In genomic region chr15:9690845-9691244, GRCm38 (mm10) we compare ENCODE assay signal across 25 mouse cellular contexts. TPM values are rescaled to one million over a fixed set of nuclear protein-coding genes. Genes with fewer than 3 reads are reported as not detected.
DNase-seq lines count a peak whose midpoint lies in the region; ATAC-seq and TF ChIP-seq lines count a peak whose summit lies in the region.
"Had no signal": no experiment of that assay in that cellular context is flagged by ENCODE, and none has a peak within 500 bp of the region (broad histone marks: within the 10 kb centered on the region; RNA-seq: fewer than 3 reads in every experiment).

No protein-coding gene starts in this region.

- DNase-seq in CH12.LX (ENCODE audit: extremely low read depth) = no peak
- no peak for DNase-seq in ES-E14 (ENCODE audit: low read depth, low spot score)
- no peak for DNase-seq in MEL (ENCODE audit: low read depth, low spot score)
- no peak for DNase-seq in right cerebral cortex, postnatal 36 days (ENCODE audit: low spot score in 2 of 2)
- no peak for DNase-seq in lung, adult 18-20 months
- DNase-seq: adrenal gland, adult 2 months; adrenal gland, adult 8-10 months; adrenal gland, postnatal 10 days; adrenal gland, postnatal 14 days; adrenal gland, postnatal 25 days; adrenal gland, postnatal 36 days; B cell, adult 2 months; cerebellum, adult 11 months; cerebellum, adult 11-12 months; cerebellum, adult 18-20 months; cerebellum, adult 2 months; cerebellum, adult 8-10 months; cerebellum, adult 9-10 months; cerebellum, adult 9-11 months had no signal

- TF ChIP-seq CTCF in CH12.LX (conservative IDR thresholded peaks at IDR 0.05 in 1 of 2, IDR thresholded peaks at IDR 0.05 in 1 of 2; ENCODE audit: low read depth in 2 of 2, low read length in 2 of 2) (no peak), MEL (IDR thresholded peaks at IDR 0.05 in 2 of 3, conservative IDR thresholded peaks at IDR 0.05 in 1 of 3; ENCODE audit: control insufficient read depth in 1 of 3, insufficient read depth in 1 of 3, low read depth in 2 of 3, low read length in 3 of 3, poor library complexity in 1 of 3, severe bottlenecking in 1 of 3) (no peak)

- H3K27ac ChIP-seq in CH12.LX (ENCODE audit: insufficient read depth, low read depth) (no peak overlapping the region), ES-E14 (ENCODE audit: insufficient read depth, low read depth, low read length, poor library complexity, severe bottlenecking) (no peak overlapping the region), MEL (ENCODE audit: control insufficient read depth, low read depth, low read length) (no peak overlapping the region)

- H3K79me2 ChIP-seq in CH12.LX (replicated peaks; ENCODE audit: control insufficient read depth, extremely low read depth, insufficient read depth, poor library complexity, severe bottlenecking) = no peaks in the 10 kb centered on the region
- no peaks in the 10 kb centered on the region for H3K79me2 ChIP-seq in MEL (ENCODE audit: control insufficient read depth, insufficient read depth, low read length, poor library complexity)

- no peak overlapping the region for H3K4me2 ChIP-seq in CH12.LX (ENCODE audit: insufficient read depth, low read depth, poor library complexity, severe bottlenecking)

- no peak overlapping the region for H3K4me3 ChIP-seq in CH12.LX (replicated peaks in 1 of 3; ENCODE audit: low read depth in 2 of 3, low read length in 2 of 3, poor library complexity in 1 of 3)
- no peak overlapping the region for H3K4me3 ChIP-seq in ES-E14 (ENCODE audit: insufficient read depth in 1 of 2, low read depth in 1 of 2, low read length in 2 of 2, poor library complexity in 1 of 2, severe bottlenecking in 1 of 2)
- H3K4me3 ChIP-seq in MEL (ENCODE audit: control insufficient read depth in 1 of 2, insufficient read depth in 1 of 2, low read depth in 2 of 2, low read length in 2 of 2) = no peak overlapping the region

- H3K9ac ChIP-seq in CH12.LX (ENCODE audit: insufficient read depth, low read depth) = no peak overlapping the region
- H3K9ac ChIP-seq in ES-E14 (ENCODE audit: insufficient read depth, low read depth, low read length, poor library complexity, severe bottlenecking) = no peak overlapping the region
- no peak overlapping the region for H3K9ac ChIP-seq in MEL (ENCODE audit: control insufficient read depth, low read depth, low read length, poor library complexity, severe bottlenecking)

- no peaks in the 10 kb centered on the region for H3K36me3 ChIP-seq in CH12.LX (replicated peaks in 1 of 2; ENCODE audit: control insufficient read depth in 1 of 2, insufficient read depth in 1 of 2, low read length in 1 of 2)
- H3K36me3 ChIP-seq in ES-E14 (ENCODE audit: control insufficient read depth, insufficient read depth, low read length, poor library complexity, severe bottlenecking) = no peaks in the 10 kb centered on the region
- H3K36me3 ChIP-seq in MEL (ENCODE audit: control insufficient read depth in 1 of 2, insufficient read depth in 2 of 2, low read length in 2 of 2) = peaks cover 0 to 19% of the 10 kb centered on the region in 2 experiments; a peak in 2 of 4 replicates
- H3K36me3 ChIP-seq: G1E had no signal

- TF ChIP-seq POLR2A in CH12.LX (IDR thresholded peaks at IDR 0.05; ENCODE audit: low read depth, low read length) = no peak
- no peak for TF ChIP-seq POLR2A in MEL (IDR thresholded peaks at IDR 0.05; ENCODE audit: control insufficient read depth in 1 of 2, insufficient read depth in 1 of 2, low read depth in 1 of 2, low read length in 2 of 2, poor library complexity in 1 of 2)

- in situ Hi-C loops in CH12.LX (cut with MboI; ENCODE audit: low pct_ligation_motif_present, low pct_unique_long_range_greater_than_20kb, low sequenced_read_pairs) (no loop called here), ES-E14 (cut with MboI; ENCODE audit: low sequenced_read_pairs in 2 of 2, unreplicated experiment in 2 of 2) (no loop called here)

- no peak for ATAC-seq in cerebellum, adult (ENCODE audit: insufficient number of reproducible peaks, low FRiP score, low TSS enrichment)
- ATAC-seq: activated CD4-positive, CD25-positive, alpha-beta regulatory T cell, adult 4 months; CD4-positive, CD25-positive, alpha-beta regulatory T cell, adult 4 months; Patski had no signal

- TF ChIP-seq RAD21 in CH12.LX (IDR thresholded peaks at IDR 0.05; ENCODE audit: low read depth, low read length) (no peak), MEL (IDR thresholded peaks at IDR 0.05; ENCODE audit: low read depth, low read length) (no peak)

- no peaks in the 10 kb centered on the region for H3K9me3 ChIP-seq in CH12.LX (replicated peaks; ENCODE audit: low read length)
- no peaks in the 10 kb centered on the region for H3K9me3 ChIP-seq in ES-E14 (ENCODE audit: control insufficient read depth, insufficient read depth, low read depth, low read length)
- no peaks in the 10 kb centered on the region for H3K9me3 ChIP-seq in MEL (replicated peaks; ENCODE audit: insufficient read depth, low read length)
- H3K9me3 ChIP-seq: G1E had no signal

- dilution Hi-C loops in CH12.LX (cut with MboI; ENCODE audit: extremely low pct_ligation_motif_present, extremely low pct_unique_long_range_greater_than_20kb, low sequenced_read_pairs) = no loop called here

- TF ChIP-seq EP300 in CH12.LX (IDR thresholded peaks at IDR 0.05; ENCODE audit: low read length) = no peak
- no peak for TF ChIP-seq EP300 in MEL (IDR thresholded peaks at IDR 0.05; ENCODE audit: low read depth in 1 of 2, low read length in 2 of 2)

- H3K4me1 ChIP-seq in CH12.LX (ENCODE audit: control insufficient read depth in 1 of 2, insufficient read depth in 2 of 2) (no peaks in the 10 kb centered on the region), ES-E14 (ENCODE audit: control insufficient read depth in 2 of 2, insufficient read depth in 2 of 2, low read length in 2 of 2, poor library complexity in 1 of 2) (no peaks in the 10 kb centered on the region), MEL (ENCODE audit: control insufficient read depth in 1 of 2, insufficient read depth in 2 of 2, low read length in 2 of 2) (peaks cover 8 to 12% of the 10 kb centered on the region in 2 experiments; a peak in 3 of 4 replicates)

- H3K27me3 ChIP-seq in CH12.LX (replicated peaks) (no peaks in the 10 kb centered on the region), MEL (ENCODE audit: control insufficient read depth in 1 of 2, insufficient read depth in 2 of 2, low read length in 2 of 2) (no peaks in the 10 kb centered on the region)

TF ChIP-seq in CH12.LX, 34 proteins besides CTCF, POLR2A, EP300 and RAD21:
- no peak for TF ChIP-seq ELF1 (IDR thresholded peaks at IDR 0.05; ENCODE audit: low read depth, low read length)
- no peak for TF ChIP-seq JUN (IDR thresholded peaks at IDR 0.05; ENCODE audit: insufficient read depth, low read depth, low read length)
- TF ChIP-seq MAX (IDR thresholded peaks at IDR 0.05; ENCODE audit: low read length) = no peak
- TF ChIP-seq NELFE (IDR thresholded peaks at IDR 0.05; ENCODE audit: low read depth, low read length) = no peak
- TF ChIP-seq HCFC1 (IDR thresholded peaks at IDR 0.05; ENCODE audit: low read depth, low read length) = no peak
- TF ChIP-seq GABPA (IDR thresholded peaks at IDR 0.05; ENCODE audit: insufficient replicate concordance, low read depth, low read length) = no peak
- no peak for TF ChIP-seq MEF2A (IDR thresholded peaks at IDR 0.05; ENCODE audit: borderline replicate concordance, low read depth, low read length)
- no peak for TF ChIP-seq POLR2AphosphoS2 (IDR thresholded peaks at IDR 0.05; ENCODE audit: low read depth, low read length)
- TF ChIP-seq MAFK (IDR thresholded peaks at IDR 0.05; ENCODE audit: insufficient replicate concordance, low read length) = peak; percentile 68

TF ChIP-seq in ES-E14, 5 proteins besides CTCF, POLR2A, EP300 and RAD21:
- TF ChIP-seq CHD2 (IDR thresholded peaks at IDR 0.05; ENCODE audit: low read depth, low read length) (no peak), ZC3H11A (IDR thresholded peaks at IDR 0.05; ENCODE audit: borderline replicate concordance, low read depth, low read length) (no peak), MAFK (IDR thresholded peaks at IDR 0.05; ENCODE audit: insufficient read depth, low read depth, low read length) (peak; percentile 44; the same call in 1 of the 2 replicates)

TF ChIP-seq in MEL, 35 proteins besides CTCF, POLR2A, EP300 and RAD21:
- no peak for TF ChIP-seq TCF12 (IDR thresholded peaks at IDR 0.05; ENCODE audit: low read depth, low read length)
- no peak for TF ChIP-seq MEF2A (IDR thresholded peaks at IDR 0.05; ENCODE audit: extremely low read depth, insufficient replicate concordance, low read depth, low read length, poor library complexity, severe bottlenecking)
- no peak for TF ChIP-seq ELF1 (IDR thresholded peaks at IDR 0.05; ENCODE audit: low read depth, low read length)
- peak; percentile 90; the same call in 1 of the 2 replicates for TF ChIP-seq MAFK (IDR thresholded peaks at IDR 0.05; ENCODE audit: borderline replicate concordance, low read depth, low read length)
- no peak for TF ChIP-seq SIN3A (IDR thresholded peaks at IDR 0.05; ENCODE audit: low read length)

RNA-seq across cellular contexts. Expression of gene Spef2, which starts 57.8 kb away (rescaled TPM):
- total RNA-seq in CH12.LX (2012; rRNA removed) (0.38 and 0.51 TPM in 2 replicates), CH12.LX (2014; rRNA removed) (1.2 and 1.5 TPM in 2 replicates), ES-E14 (2012; rRNA removed) (0.31 and 0.37 TPM in 2 replicates), MEL (2012; rRNA removed) (0.08 TPM in 1 of 2 replicates, not detected in the other)
- polyA plus RNA-seq in CH12.LX (2012; ENCODE audit: insufficient read length, low read depth) (1.2 and 1.4 TPM in 2 replicates), MEL (2012; ENCODE audit: insufficient read depth in 1 of 2, insufficient read length in 2 of 2, low read depth in 1 of 2, low replicate concordance in 2 of 2, missing spikeins in 1 of 2) (not detected)
- polyA plus RNA-seq: C2C12, G1E had no signal

Comparison
In these comparisons a context has a peak if more than half of its experiments do, and no peak if none do; other contexts are left out.
1. Of the 35 proteins assayed by ChIP-seq in both MEL and CH12.LX: peak only in MEL: none; only in CH12.LX: none; in both: MAFK; in neither: 34.